Mouse (Mus musculus) thymus, adult 2 months (tissue): ENCODE results near the gene Cadps2.

Experiments used
- CTCF ChIP-seq: fragments of 200-500 bp; IDR thresholded peaks from 2 replicates; pipeline ENCODE4 v1.5.1; 2012; ENCODE audit warnings: mild to moderate bottlenecking, control low read depth, low read length, moderate library complexity, borderline replicate concordance; ENCODE audit not compliant: control insufficient read depth, poor library complexity, insufficient read depth; ENCODE audit errors: extremely low read depth
- POLR2A ChIP-seq: fragments of 200-500 bp; IDR thresholded peaks from 2 replicates; pipeline ENCODE4 v1.6.1; 2012; ENCODE audit warnings: mild to moderate bottlenecking, low read length, control low read depth, moderate library complexity; ENCODE audit not compliant: control insufficient read depth, poor library complexity, insufficient read depth; ENCODE audit errors: extremely low read depth

DNA sequence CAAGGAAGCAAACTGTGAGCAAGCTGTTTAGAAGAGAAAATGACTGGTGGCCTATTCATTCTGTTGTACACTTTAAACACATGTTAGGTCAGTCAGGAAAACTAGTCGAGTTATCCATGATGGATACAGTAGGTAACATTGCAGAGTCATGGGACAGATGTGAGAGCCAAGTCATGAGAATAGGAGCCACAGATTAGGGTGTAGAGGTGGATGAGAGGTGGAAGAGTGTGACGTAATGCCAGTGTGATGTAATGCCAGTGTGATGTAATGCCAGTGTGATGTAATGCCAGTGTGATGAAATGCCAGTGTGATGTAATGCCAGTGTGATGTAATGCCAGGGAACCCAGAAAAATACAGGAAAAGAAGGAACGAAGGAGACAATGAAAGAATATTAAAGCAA, 204.0 kb downstream of the Cadps2 start:
- no peak for TF ChIP-seq POLR2A
- TF ChIP-seq CTCF: no peak
